Mouse (Mus musculus) bone marrow, adult 2 months (tissue): ENCODE measurements around the gene Dctn1.

Experiments used
- CTCF ChIP-seq: fragments of 200-500 bp; IDR thresholded peaks from 2 replicates; pipeline ENCODE4 v1.5.1; 2011; ENCODE audit warnings: low read length, control low read depth; ENCODE audit not compliant: control insufficient read depth, insufficient read depth
- POLR2A ChIP-seq: fragments of 200-500 bp; IDR thresholded peaks from 2 replicates; pipeline ENCODE4 v1.6.1; 2011; ENCODE audit warnings: low read depth, mild to moderate bottlenecking, control low read depth, low read length, borderline replicate concordance; ENCODE audit not compliant: control insufficient read depth

GRCm38 (mm10) chr6:83171063-83171462 is 5.3 kb downstream of the Dctn1 start:
- TF ChIP-seq POLR2A: no peak
- TF ChIP-seq CTCF: no peak
